Mouse (Mus musculus) kidney, embryonic 16.5 days (tissue): Measurements from ENCODE around the gene Lce3d. TPM values are rescaled to one million over a fixed set of nuclear protein-coding genes. Genes with fewer than 3 reads are reported as not detected.

Source experiments
- ATAC-seq: fragments of 200-750 bp; cut with Nextera tagmentation; 2 replicates; pipeline ENCODE4 v1.8.0; 2017; ENCODE audit warnings: moderate TSS enrichment; ENCODE audit not compliant: low FRiP score, low TSS enrichment
- H3K27ac ChIP-seq: fragments of 300-500 bp; sonication (generic); 2 replicates; pipeline ENCODE4 v1.5.1; 2014; ENCODE audit warnings: low read length
- H3K27me3 ChIP-seq: fragments of 300-500 bp; sonication (generic); 2 replicates; pipeline ENCODE4 v1.6.1; 2014; ENCODE audit warnings: low read length, control low read depth, mixed read lengths; ENCODE audit not compliant: insufficient read depth
- H3K36me3 ChIP-seq: fragments of 300-500 bp; sonication (generic); 2 replicates; pipeline ENCODE4 v1.6.1; 2014; ENCODE audit warnings: low read length, control low read depth, mixed read lengths; ENCODE audit not compliant: insufficient read depth
- H3K4me1 ChIP-seq: fragments of 300-500 bp; sonication (generic); 2 replicates; pipeline ENCODE4 v1.6.1; 2014; ENCODE audit warnings: low read length, control low read depth, mixed read lengths; ENCODE audit not compliant: insufficient read depth
- H3K4me2 ChIP-seq: fragments of 300-500 bp; sonication (generic); replicated peaks from 2 replicates; pipeline ENCODE4 v1.6.1; 2014; ENCODE audit warnings: low read depth, low read length
- H3K4me3 ChIP-seq: fragments of 300-500 bp; sonication (generic); 2 replicates; pipeline ENCODE4 v1.5.1; 2014; ENCODE audit warnings: mild to moderate bottlenecking, low read length
- H3K9ac ChIP-seq: fragments of 300-500 bp; sonication (generic); replicated peaks from 2 replicates; pipeline ENCODE4 v1.6.1; 2014; ENCODE audit warnings: low read length
- H3K9me3 ChIP-seq: fragments of 300-500 bp; sonication (generic); 2 replicates; pipeline ENCODE4 v1.6.1; 2016; ENCODE audit warnings: low read length, control low read depth
- WGBS: fragments of 180-500 bp; shearing (Covaris S2); extraction: QIAGEN DNeasy Blood & Tissue Kit; methylation state at CpG from one replicate; pipeline ENCODE4 v1.1.7; 2014; 5-methylcytosine and 5-hydroxymethylcytosine counted together
- polyA plus RNA-seq: library from polyadenylated mRNA; unstranded; fragments of >200 nt; fragmentation: Nextera tagmentation; extraction: Ambion mirVana; gene quantifications from 2 replicates; pipeline ENCODE4 v1.2.1, GENCODE M21; 2015

The Lce3d gene
- not detected in 2 replicates for polyA plus RNA-seq

- Histone ChIP-seq H3K36me3 (no peaks in the 10 kb centered on the region), H3K4me3 (no peak within 1 kb of the TSS), H3K27me3 (no peaks in the 10 kb centered on the region), H3K4me1 (no peaks in the 10 kb centered on the region), H3K27ac (no peak within 1 kb of the TSS), H3K4me2 (no peak within 1 kb of the TSS), H3K9me3 (no peaks in the 10 kb centered on the region), H3K9ac (no peak within 1 kb of the TSS)
- no peak for ATAC-seq
- WGBS, result 97% methylated on average over 1 of the region's 1 CpGs
Observed at GRCm38 (mm10) chr3:92957090-92957489, at the start of gene Lce3d. Gene Lce3d (plus strand): TSS chr3:92957390.

GRCm38 (mm10) chr3:92907571-92907970 lies 49.6 kb upstream of the Lce3d start:
- Histone ChIP-seq H3K27me3 (no peaks in the 10 kb centered on the region), H3K36me3 (no peaks in the 10 kb centered on the region), H3K4me3 (no peak overlapping the region), H3K4me1 (no peaks in the 10 kb centered on the region), H3K4me2 (no peak overlapping the region), H3K9ac (no peak overlapping the region), H3K9me3 (no peaks in the 10 kb centered on the region), H3K27ac (no peak overlapping the region)
- WGBS, result 24% methylated on average over 4 of the region's 4 CpGs
- ATAC-seq, result no peak

- no peaks in the 10 kb centered on the region for H3K9me3 ChIP-seq
- H3K36me3 ChIP-seq, result no peaks in the 10 kb centered on the region
- H3K4me3 ChIP-seq, result no peak overlapping the region
- 56% methylated on average over 4 of the region's 4 CpGs for WGBS
- H3K4me1 ChIP-seq, result no peaks in the 10 kb centered on the region
- H3K9ac ChIP-seq, result no peak overlapping the region
- H3K27me3 ChIP-seq, result no peaks in the 10 kb centered on the region
- no peak overlapping the region for H3K4me2 ChIP-seq
- peak; percentile 31; the same call in 1 of the 2 replicates for ATAC-seq
- H3K27ac ChIP-seq, result no peak overlapping the region
Observed at GRCm38 (mm10) chr3:92920364-92920763, 36.8 kb upstream of the Lce3d start.

GRCm38 (mm10) chr3:92926130-92926529 lies 31.1 kb upstream of the Lce3d start, which contains the start of gene Lce3a:
Gene Lce3a (minus strand): TSS chr3:92926230.
- no peaks in the 10 kb centered on the region for H3K36me3 ChIP-seq
- no peak within 1 kb of the TSS for H3K4me3 ChIP-seq
- no peaks in the 10 kb centered on the region for H3K9me3 ChIP-seq
- ATAC-seq, result no peak
- H3K27me3 ChIP-seq, result no peaks in the 10 kb centered on the region
- H3K27ac ChIP-seq, result no peak within 1 kb of the TSS
- 66% methylated on average over 2 of the region's 2 CpGs for WGBS
- no peak within 1 kb of the TSS for H3K9ac ChIP-seq
- no peak within 1 kb of the TSS for H3K4me2 ChIP-seq
- no peaks in the 10 kb centered on the region for H3K4me1 ChIP-seq

GRCm38 (mm10) chr3:92932679-92933078 lies 24.5 kb upstream of the Lce3d start, which contains the start of gene Lce3b:
Gene Lce3b (plus strand): TSS chr3:92932979.
- no peaks in the 10 kb centered on the region for H3K9me3 ChIP-seq
- no peak within 1 kb of the TSS for H3K9ac ChIP-seq
- WGBS, result 66% methylated on average over 2 of the region's 2 CpGs
- H3K4me2 ChIP-seq, result no peak within 1 kb of the TSS
- H3K4me1 ChIP-seq, result no peaks in the 10 kb centered on the region
- H3K27me3 ChIP-seq, result no peaks in the 10 kb centered on the region
- no peak within 1 kb of the TSS for H3K27ac ChIP-seq
- H3K36me3 ChIP-seq, result no peaks in the 10 kb centered on the region
- H3K4me3 ChIP-seq, result no peak within 1 kb of the TSS
- no peak for ATAC-seq

- WGBS, result 77% methylated on average over 1 of the region's 1 CpGs
- H3K27me3 ChIP-seq, result no peaks in the 10 kb centered on the region
- no peaks in the 10 kb centered on the region for H3K36me3 ChIP-seq
- H3K4me3 ChIP-seq, result no peak within 1 kb of the TSS
- ATAC-seq, result no peak
- H3K4me1 ChIP-seq, result no peaks in the 10 kb centered on the region
- no peak within 1 kb of the TSS for H3K9ac ChIP-seq
- no peak within 1 kb of the TSS for H3K27ac ChIP-seq
- no peaks in the 10 kb centered on the region for H3K9me3 ChIP-seq
- no peak within 1 kb of the TSS for H3K4me2 ChIP-seq
Observed at GRCm38 (mm10) chr3:92944186-92944585, 13.0 kb upstream of the Lce3d start, which contains the start of gene Lce3c. Gene Lce3c (plus strand): TSS chr3:92944486.

- Histone ChIP-seq H3K36me3 (no peaks in the 10 kb centered on the region), H3K9ac (no peak within 1 kb of the TSS), H3K4me1 (no peaks in the 10 kb centered on the region), H3K27me3 (no peaks in the 10 kb centered on the region), H3K4me2 (no peak within 1 kb of the TSS), H3K4me3 (no peak within 1 kb of the TSS), H3K27ac (no peak within 1 kb of the TSS), H3K9me3 (no peaks in the 10 kb centered on the region)
- 87% methylated on average over 2 of the region's 2 CpGs for WGBS
- ATAC-seq, result no peak
Observed at GRCm38 (mm10) chr3:92966761-92967160, 9.6 kb downstream of the Lce3d start, which contains the start of gene Lce3e. Gene Lce3e (plus strand): TSS chr3:92967061.

- Histone ChIP-seq H3K27me3 (no peaks in the 10 kb centered on the region), H3K9ac (no peak overlapping the region), H3K36me3 (no peaks in the 10 kb centered on the region), H3K27ac (no peak overlapping the region), H3K4me3 (no peak overlapping the region), H3K9me3 (no peaks in the 10 kb centered on the region), H3K4me1 (no peaks in the 10 kb centered on the region), H3K4me2 (no peak overlapping the region)
- ATAC-seq, result no peak
- WGBS, result 84% methylated on average over 2 of the region's 2 CpGs
Observed at GRCm38 (mm10) chr3:92978484-92978883, 21.3 kb downstream of the Lce3d start.

GRCm38 (mm10) chr3:92991926-92992325 lies 34.7 kb downstream of the Lce3d start, which contains the start of gene Lce3f:
Gene Lce3f (plus strand): TSS chr3:92992226.
- no peak for ATAC-seq
- no peak within 1 kb of the TSS for H3K4me2 ChIP-seq
- H3K27ac ChIP-seq, result no peak within 1 kb of the TSS
- H3K36me3 ChIP-seq, result no peaks in the 10 kb centered on the region
- no peak within 1 kb of the TSS for H3K4me3 ChIP-seq
- no peaks in the 10 kb centered on the region for H3K4me1 ChIP-seq
- no peaks in the 10 kb centered on the region for H3K27me3 ChIP-seq
- no peaks in the 10 kb centered on the region for H3K9me3 ChIP-seq
- H3K9ac ChIP-seq, result no peak within 1 kb of the TSS

DNA sequence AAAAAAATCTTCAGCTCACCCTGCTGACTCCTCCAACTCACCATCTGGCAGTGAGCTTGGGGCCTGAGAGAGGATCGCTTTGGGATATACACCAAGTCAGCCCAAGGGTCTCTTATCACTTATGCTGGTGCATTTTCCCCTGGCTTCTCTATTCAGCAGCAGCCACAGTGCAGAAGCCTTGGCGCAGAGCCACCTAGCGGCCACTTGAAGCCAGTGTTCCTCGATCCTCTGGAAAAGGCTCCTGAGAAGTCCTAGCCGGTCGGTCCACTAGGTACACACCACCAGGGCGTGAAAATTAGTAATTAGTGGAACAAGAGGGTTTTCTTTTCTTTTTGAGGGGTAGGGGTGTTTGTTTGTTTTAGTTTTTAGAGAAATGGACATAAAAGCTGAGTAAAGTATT lies 41.5 kb downstream of the Lce3d start:
- Histone ChIP-seq H3K9ac (no peak overlapping the region), H3K27me3 (no peaks in the 10 kb centered on the region), H3K4me1 (no peaks in the 10 kb centered on the region), H3K36me3 (no peaks in the 10 kb centered on the region), H3K4me3 (no peak overlapping the region), H3K9me3 (no peaks in the 10 kb centered on the region), H3K27ac (no peak overlapping the region), H3K4me2 (no peak overlapping the region)
- ATAC-seq, result peak; percentile 91
- 3% methylated on average over 7 of the region's 7 CpGs for WGBS
